Mouse (Mus musculus) right cerebral cortex, postnatal 4 days (tissue): ENCODE data around the gene Vmn2r115.
"Not testable (repeated sequence)": the region's sequence is repeated elsewhere in the genome, so short reads cannot be mapped to it uniquely, and the experiment has no call there.

Source experiments
- DNase-seq: peaks from one replicate; pipeline ENCODE4 v3.0.0-alpha.2; 2022

Gene Vmn2r115

DNA sequence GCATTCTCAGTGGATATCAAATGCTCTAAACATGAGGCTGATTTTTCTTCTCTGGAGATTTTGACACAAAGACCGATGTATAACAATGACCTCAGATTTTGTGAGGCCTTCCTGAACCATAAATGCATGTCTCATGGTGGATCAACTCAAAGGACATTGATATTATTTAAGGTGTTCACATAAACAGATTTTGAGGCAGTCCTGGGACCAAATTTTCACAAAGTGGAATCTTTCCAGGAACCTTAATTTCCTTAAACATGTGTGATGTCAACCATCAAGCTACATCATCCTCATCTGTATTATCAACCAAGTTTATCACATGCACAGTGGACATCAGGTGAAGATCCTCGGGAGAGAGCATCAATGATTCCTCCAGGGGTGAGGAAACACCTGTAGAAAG, at the start of gene Vmn2r115:
Gene Vmn2r115 (plus strand): TSS at position 301 of the 400 bp plus-strand sequence.
- not testable (repeated sequence) for DNase-seq

DNA sequence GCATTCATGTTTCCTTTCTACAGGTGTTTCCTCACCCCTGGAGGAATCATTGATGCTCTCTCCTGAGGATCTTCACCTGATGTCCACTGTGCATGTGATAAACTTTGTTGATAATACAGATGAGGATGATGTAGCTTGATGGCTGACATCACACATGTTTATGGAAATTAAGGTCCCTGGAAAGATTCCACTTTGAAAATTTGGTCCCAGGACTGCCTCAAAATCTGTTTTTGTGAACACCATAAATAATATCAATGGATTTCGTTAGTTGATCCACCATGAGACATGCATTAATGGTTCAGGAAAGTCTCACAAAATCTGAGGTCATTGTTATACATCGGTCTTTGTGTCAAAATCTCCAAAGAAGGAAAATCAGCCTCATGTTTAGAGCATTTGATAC, 31.1 kb upstream of the Vmn2r115 start, which contains the start of gene Vmn2r114:
Gene Vmn2r114 (minus strand): TSS at position 101 of the 400 bp plus-strand sequence.
- not testable (repeated sequence) for DNase-seq

DNA sequence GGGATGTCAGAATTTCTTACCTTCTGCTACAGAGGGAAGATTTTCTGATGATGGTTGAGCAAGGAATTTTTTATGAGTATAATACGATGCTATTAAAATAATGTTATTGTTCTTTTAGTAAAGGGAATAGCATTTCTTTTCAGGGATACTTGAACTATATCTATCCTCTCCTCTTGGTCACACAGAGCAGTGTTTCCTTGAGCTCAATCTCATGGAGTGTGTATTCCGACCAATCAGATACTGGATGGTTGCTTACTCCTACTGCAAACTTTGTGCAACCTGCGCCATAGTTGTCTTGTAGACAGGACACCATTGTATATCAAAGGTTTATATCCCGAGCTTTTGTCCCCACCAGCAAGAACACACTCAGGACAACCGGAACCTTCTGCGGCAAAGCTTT, 12.9 kb upstream of the Vmn2r115 start:
- no peak for DNase-seq

DNA sequence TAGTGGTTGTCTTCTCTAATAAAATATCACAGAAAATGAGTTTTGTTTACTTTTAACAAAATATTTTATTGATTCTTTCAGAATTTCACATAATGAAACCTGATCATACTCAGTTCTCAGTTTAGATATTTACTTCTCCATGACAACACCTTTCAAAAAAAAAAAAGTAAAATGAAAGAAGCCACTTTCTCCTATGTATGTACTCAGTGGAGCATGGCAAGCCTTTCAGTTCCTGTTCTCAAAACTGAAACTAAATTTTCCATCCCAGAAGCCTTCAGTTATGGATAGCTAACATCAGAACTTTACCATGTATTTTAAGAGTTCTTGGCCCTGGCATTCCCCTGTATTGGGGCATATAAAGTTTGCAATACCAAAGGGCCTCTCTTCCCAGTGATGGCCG, 8.1 kb downstream of the Vmn2r115 start:
- DNase-seq = no peak

DNA sequence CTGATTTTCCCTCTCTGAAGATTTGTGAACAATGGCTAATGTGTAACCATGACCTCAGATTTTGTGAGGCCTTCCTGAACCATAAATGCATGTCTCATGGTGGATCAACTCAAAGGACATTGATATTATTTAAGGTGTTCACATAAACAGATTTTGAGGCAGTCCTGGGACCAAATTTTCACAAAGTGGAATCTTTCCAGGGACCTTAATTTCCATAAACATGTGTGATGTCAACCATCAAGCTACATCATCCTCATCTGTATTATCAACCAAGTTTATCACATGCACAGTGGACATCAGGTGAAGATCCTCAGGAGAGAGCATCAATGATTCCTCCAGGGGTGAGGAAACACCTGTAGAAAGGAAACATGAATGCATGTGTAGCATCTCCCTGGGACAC, 40.8 kb downstream of the Vmn2r115 start, which contains the start of gene Vmn2r116:
Gene Vmn2r116 (plus strand): TSS at position 301 of the 400 bp plus-strand sequence.
- not testable (repeated sequence) for DNase-seq
